Mouse (Mus musculus) forebrain, embryonic 13.5 days (tissue): ENCODE data around the gene Nup93. TPM values are rescaled to one million over a fixed set of nuclear protein-coding genes. Genes with fewer than 3 reads are reported as not detected.

Experiments used
- ATAC-seq: fragments of 200-750 bp; cut with Nextera tagmentation; 2 replicates; pipeline ENCODE4 v1.8.0; 2017
- H3K27ac ChIP-seq: fragments of 300-500 bp; sonication (generic); 2 replicates; pipeline ENCODE4 v1.5.1; 2015; ENCODE audit warnings: inconsistent platforms, mild to moderate bottlenecking, moderate library complexity
- H3K27me3 ChIP-seq: fragments of 300-500 bp; sonication (generic); 2 replicates; pipeline ENCODE4 v1.6.1; 2015; ENCODE audit warnings: mild to moderate bottlenecking, inconsistent platforms
- H3K36me3 ChIP-seq: fragments of 300-500 bp; sonication (generic); 2 replicates; pipeline ENCODE4 v1.6.1; 2015; ENCODE audit warnings: mild to moderate bottlenecking, inconsistent platforms; ENCODE audit not compliant: poor library complexity, severe bottlenecking
- H3K4me1 ChIP-seq: fragments of 300-500 bp; sonication (generic); 2 replicates; pipeline ENCODE4 v1.6.1; 2015; ENCODE audit warnings: inconsistent platforms
- H3K4me2 ChIP-seq: fragments of 300-500 bp; sonication (generic); 2 replicates; pipeline ENCODE4 v1.6.1; 2015; ENCODE audit warnings: inconsistent platforms, mild to moderate bottlenecking, moderate library complexity
- H3K4me3 ChIP-seq: fragments of 300-500 bp; sonication (generic); 2 replicates; pipeline ENCODE4 v1.5.1; 2015; ENCODE audit warnings: mild to moderate bottlenecking, inconsistent platforms
- H3K9ac ChIP-seq: fragments of 300-500 bp; sonication (generic); 2 replicates; pipeline ENCODE4 v1.6.1; 2015; ENCODE audit warnings: mild to moderate bottlenecking, inconsistent platforms
- H3K9me3 ChIP-seq: fragments of 300-500 bp; sonication (generic); replicated peaks from 2 replicates; pipeline ENCODE4 v1.6.1; 2016; ENCODE audit warnings: inconsistent platforms
- WGBS: fragments of 180-500 bp; shearing (Covaris S2); methylation state at CpG from one replicate; pipeline ENCODE4 v1.1.7; 2015; 5-methylcytosine and 5-hydroxymethylcytosine counted together
- polyA plus RNA-seq: library from polyadenylated mRNA; unstranded; fragments of >200 nt; fragmentation: Nextera tagmentation; extraction: Ambion mirVana; gene quantifications from 2 replicates; pipeline ENCODE4 v1.2.1, GENCODE M21; 2015

Gene Nup93
- polyA plus RNA-seq, 1 experiment from 2014 or later, result 83.6 TPM

- no peak for ATAC-seq
- no peaks in the 10 kb centered on the region for H3K27me3 ChIP-seq
- no peak overlapping the region for H3K27ac ChIP-seq
- no peak overlapping the region for H3K9ac ChIP-seq
- H3K4me3 ChIP-seq, result no peak overlapping the region
- no peak overlapping the region for H3K4me2 ChIP-seq
- H3K9me3 ChIP-seq, result no peaks in the 10 kb centered on the region
- H3K4me1 ChIP-seq, result no peaks in the 10 kb centered on the region
- H3K36me3 ChIP-seq, result peaks cover 91% of the 10 kb centered on the region
- WGBS, result 91% methylated on average over 9 of the region's 9 CpGs
These were observed 93.3 kb downstream of the Nup93 start for GRCm38 (mm10) chr8:94307652-94308051.

DNA sequence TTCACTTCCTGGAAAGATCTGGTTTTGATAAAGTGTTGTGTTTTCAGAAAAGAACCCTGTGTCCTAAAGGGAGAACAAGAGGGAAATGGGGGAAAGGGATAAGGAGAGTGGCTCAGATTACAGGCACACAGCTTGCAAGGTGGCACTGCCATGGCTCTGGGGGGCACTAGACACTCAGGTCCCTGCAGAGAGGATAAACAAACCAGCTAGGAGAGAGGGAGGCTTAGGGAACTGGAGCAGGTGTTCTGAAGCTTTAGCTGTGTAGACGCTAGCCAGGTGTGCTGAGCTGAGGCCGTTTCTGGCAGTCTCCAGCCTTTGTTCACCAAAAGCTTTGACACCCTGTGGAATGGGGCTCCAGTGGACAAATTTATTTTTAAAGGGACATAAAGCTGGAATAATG, 99.7 kb downstream of the Nup93 start:
- Histone ChIP-seq H3K4me2 (no peak overlapping the region), H3K9me3 (no peaks in the 10 kb centered on the region), H3K4me1 (no peaks in the 10 kb centered on the region), H3K27ac (no peak overlapping the region), H3K36me3 (peaks cover 61% of the 10 kb centered on the region), H3K27me3 (no peaks in the 10 kb centered on the region), H3K4me3 (no peak overlapping the region), H3K9ac (no peak overlapping the region)
- no peak for ATAC-seq
- 85% methylated on average over 2 of the region's 2 CpGs for WGBS

- no peaks in the 10 kb centered on the region for H3K27me3 ChIP-seq
- H3K27ac ChIP-seq, result no peak overlapping the region
- H3K4me2 ChIP-seq, result no peak overlapping the region
- peaks cover 44% of the 10 kb centered on the region for H3K36me3 ChIP-seq
- H3K4me1 ChIP-seq, result no peaks in the 10 kb centered on the region
- no peak for ATAC-seq
- H3K4me3 ChIP-seq, result no peak overlapping the region
- 88% methylated on average over 2 of the region's 2 CpGs for WGBS
- no peaks in the 10 kb centered on the region for H3K9me3 ChIP-seq
- no peak overlapping the region for H3K9ac ChIP-seq
These were observed 102.9 kb downstream of the Nup93 start for GRCm38 (mm10) chr8:94317249-94317648.

GRCm38 (mm10) chr8:94317691-94318090, 103.3 kb downstream of the Nup93 start:
- H3K9me3 ChIP-seq, result no peaks in the 10 kb centered on the region
- no peaks in the 10 kb centered on the region for H3K27me3 ChIP-seq
- H3K9ac ChIP-seq, result no peak overlapping the region
- WGBS, result 92% methylated on average over 2 of the region's 2 CpGs
- no peak overlapping the region for H3K4me2 ChIP-seq
- H3K36me3 ChIP-seq, result peaks cover 40% of the 10 kb centered on the region
- no peak for ATAC-seq
- no peak overlapping the region for H3K4me3 ChIP-seq
- H3K27ac ChIP-seq, result no peak overlapping the region
- H3K4me1 ChIP-seq, result no peaks in the 10 kb centered on the region

DNA sequence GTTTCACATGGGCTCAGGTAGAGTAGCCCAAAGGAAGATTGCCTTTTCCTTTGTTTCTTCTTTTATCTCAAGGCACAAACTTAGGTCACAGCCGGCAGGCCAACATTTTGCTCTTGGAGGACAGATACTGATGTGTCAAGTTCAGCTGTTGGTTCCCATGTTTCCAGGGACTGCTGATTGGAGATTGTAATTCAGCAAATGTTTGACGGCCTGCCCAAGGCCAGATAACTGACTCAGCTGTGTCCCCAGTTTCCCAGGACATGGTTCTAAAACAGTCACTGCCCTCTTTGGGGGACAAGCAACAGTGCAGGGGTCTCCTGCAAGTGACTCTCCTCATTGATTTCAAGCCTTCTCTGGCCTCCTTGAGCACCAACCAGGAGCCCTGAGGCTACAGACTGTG, 105.7 kb downstream of the Nup93 start:
- no peaks in the 10 kb centered on the region for H3K9me3 ChIP-seq
- no peak overlapping the region for H3K9ac ChIP-seq
- H3K4me2 ChIP-seq, result no peak overlapping the region
- no peaks in the 10 kb centered on the region for H3K27me3 ChIP-seq
- peaks cover 33% of the 10 kb centered on the region for H3K36me3 ChIP-seq
- ATAC-seq, result no peak
- 89% methylated on average over 2 of the region's 2 CpGs for WGBS
- no peak overlapping the region for H3K4me3 ChIP-seq
- H3K27ac ChIP-seq, result no peak overlapping the region
- no peaks in the 10 kb centered on the region for H3K4me1 ChIP-seq

- Histone ChIP-seq H3K4me1 (no peaks in the 10 kb centered on the region), H3K4me3 (no peak overlapping the region), H3K27ac (no peak overlapping the region), H3K4me2 (no peak overlapping the region), H3K36me3 (peaks cover 22% of the 10 kb centered on the region; the same call in 1 of the 2 replicates), H3K27me3 (no peaks in the 10 kb centered on the region), H3K9me3 (no peaks in the 10 kb centered on the region), H3K9ac (no peak overlapping the region)
- 77% methylated on average over 4 of the region's 4 CpGs for WGBS
- ATAC-seq, result no peak
These were observed 107.7 kb downstream of the Nup93 start for GRCm38 (mm10) chr8:94322083-94322482.

DNA sequence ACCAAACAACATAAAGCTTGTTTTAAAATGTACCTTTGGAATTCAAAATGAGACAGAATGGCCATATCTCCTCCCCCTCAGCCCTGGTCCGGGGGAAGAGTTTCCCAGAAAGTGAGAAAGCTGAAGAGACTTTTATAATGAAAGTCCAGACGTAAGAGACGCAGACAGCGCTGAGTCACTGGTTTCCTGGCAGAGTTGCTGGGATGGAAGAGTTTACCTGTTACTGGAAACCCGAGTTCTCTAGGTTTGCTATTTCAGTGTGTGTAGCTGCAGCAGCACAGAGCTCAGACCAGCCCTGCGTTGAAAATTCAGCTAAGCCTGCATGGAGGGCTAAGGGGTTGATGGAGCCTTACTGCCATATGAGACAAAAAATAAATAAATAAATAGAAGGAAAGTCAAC, 108.7 kb downstream of the Nup93 start:
- no peak overlapping the region for H3K4me3 ChIP-seq
- H3K9ac ChIP-seq, result no peak overlapping the region
- no peak overlapping the region for H3K4me2 ChIP-seq
- no peak overlapping the region for H3K27ac ChIP-seq
- H3K27me3 ChIP-seq, result no peaks in the 10 kb centered on the region
- ATAC-seq, result no peak
- no peaks in the 10 kb centered on the region for H3K9me3 ChIP-seq
- H3K36me3 ChIP-seq, result peaks cover 16% of the 10 kb centered on the region; the same call in 1 of the 2 replicates
- WGBS, result 92% methylated on average over 6 of the region's 6 CpGs
- no peaks in the 10 kb centered on the region for H3K4me1 ChIP-seq

DNA sequence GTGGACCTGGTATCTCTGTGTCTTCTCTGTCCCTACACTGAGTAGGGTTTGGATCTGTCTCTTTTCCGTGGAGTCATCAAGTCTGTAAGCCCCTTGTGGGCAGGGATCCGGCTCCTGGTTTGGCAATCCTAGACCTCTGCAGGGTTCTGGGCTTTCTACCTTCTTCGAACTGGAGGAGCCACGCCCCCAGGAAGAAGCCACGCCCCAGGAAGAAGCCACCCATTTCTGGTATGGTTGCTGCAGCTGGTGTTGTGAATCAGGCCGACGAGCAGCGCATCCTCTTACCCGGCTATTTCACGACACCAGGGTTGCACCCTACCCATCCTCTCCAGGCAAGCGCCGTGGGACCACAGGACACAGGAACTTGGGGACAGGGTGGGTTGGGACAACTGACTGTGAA, 109.7 kb downstream of the Nup93 start:
- WGBS, result 62% methylated on average over 12 of the region's 12 CpGs
- H3K27ac ChIP-seq, result no peak overlapping the region
- H3K36me3 ChIP-seq, result peaks cover 9% of the 10 kb centered on the region; the same call in 1 of the 2 replicates
- no peak overlapping the region for H3K9ac ChIP-seq
- no peaks in the 10 kb centered on the region for H3K4me1 ChIP-seq
- H3K4me3 ChIP-seq, result no peak overlapping the region
- no peaks in the 10 kb centered on the region for H3K27me3 ChIP-seq
- H3K4me2 ChIP-seq, result no peak overlapping the region
- H3K9me3 ChIP-seq, result no peaks in the 10 kb centered on the region
- no peak for ATAC-seq

DNA sequence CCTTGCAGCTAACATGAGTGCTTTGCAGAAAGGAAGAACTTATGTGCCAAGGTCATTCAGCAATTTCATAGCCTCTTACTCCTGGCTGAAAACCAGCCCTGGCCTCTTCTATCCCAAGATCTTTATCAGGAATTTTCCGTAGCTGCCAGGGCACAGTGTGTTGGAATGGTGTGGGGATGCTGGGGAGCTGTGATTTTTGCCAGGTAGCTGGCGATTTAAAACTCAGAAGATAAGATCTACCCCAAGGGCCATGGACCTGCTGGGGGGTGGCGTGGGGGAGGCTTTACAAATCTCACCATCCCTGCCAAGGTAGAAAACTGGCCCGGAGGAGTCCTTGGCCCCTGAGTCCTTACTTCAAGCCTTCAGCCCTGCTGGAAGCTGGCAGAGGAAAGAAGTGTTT, 111.7 kb downstream of the Nup93 start:
- Histone ChIP-seq H3K27me3 (no peaks in the 10 kb centered on the region), H3K9me3 (no peaks in the 10 kb centered on the region), H3K36me3 (peaks cover 4% of the 10 kb centered on the region; the same call in 1 of the 2 replicates), H3K4me3 (no peak overlapping the region), H3K9ac (no peak overlapping the region), H3K27ac (no peak overlapping the region), H3K4me1 (no peaks in the 10 kb centered on the region), H3K4me2 (no peak overlapping the region)
- WGBS, result 83% methylated on average over 4 of the region's 4 CpGs
- no peak for ATAC-seq

DNA sequence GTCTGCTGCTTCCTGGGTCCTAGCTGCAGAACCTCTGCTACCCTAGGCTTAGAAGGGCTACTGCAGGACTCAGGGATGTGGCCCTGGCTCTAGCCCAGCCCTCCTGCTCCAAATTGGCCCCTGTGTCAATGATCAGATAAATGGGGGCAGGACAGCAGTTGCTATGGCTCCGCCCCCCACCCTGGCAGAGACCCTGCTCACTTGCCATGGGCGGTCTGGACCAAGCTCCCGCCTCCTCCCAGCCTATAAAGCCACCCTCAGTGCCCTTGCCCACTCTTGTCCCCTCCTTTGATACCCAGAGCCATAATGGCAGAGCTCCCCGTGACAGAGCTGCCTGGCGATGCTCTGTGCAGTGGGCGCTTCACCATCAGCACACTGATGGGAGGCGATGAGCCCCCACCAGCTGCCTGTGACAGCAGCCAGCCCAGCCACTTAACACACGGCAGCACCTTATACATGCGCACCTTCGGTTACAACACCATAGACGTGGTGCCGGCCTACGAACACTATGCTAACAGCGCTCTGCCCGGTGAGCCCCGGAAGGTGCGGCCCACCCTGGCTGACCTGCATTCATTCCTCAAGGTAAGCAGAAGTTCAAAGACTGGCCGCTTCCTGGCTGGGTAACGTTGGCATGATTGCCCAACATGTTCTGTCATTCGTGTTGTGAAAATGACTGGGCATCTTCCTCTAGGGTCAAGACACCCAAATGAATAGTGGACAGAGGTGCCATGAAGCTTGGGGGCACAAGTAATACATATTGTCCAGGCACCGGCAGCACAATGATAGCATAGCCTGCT, 114.8 kb downstream of the Nup93 start, which contains the start of gene Slc12a3:
Gene Slc12a3, plus strand, starts transcription at position 270 of the 797 bp plus-strand sequence.
- no peak within 1 kb of the TSS for H3K4me3 ChIP-seq
- ATAC-seq, result no peak
- no peaks in the 10 kb centered on the region for H3K27me3 ChIP-seq
- WGBS, result 85% methylated on average over 21 of the region's 21 CpGs
- no peaks in the 10 kb centered on the region for H3K36me3 ChIP-seq
- no peak within 1 kb of the TSS for H3K9ac ChIP-seq
- no peaks in the 10 kb centered on the region for H3K4me1 ChIP-seq
- H3K27ac ChIP-seq, result no peak within 1 kb of the TSS
- no peaks in the 10 kb centered on the region for H3K9me3 ChIP-seq
- no peak within 1 kb of the TSS for H3K4me2 ChIP-seq

- peak; percentile 84 for ATAC-seq
- Histone ChIP-seq H3K27ac (no peak overlapping the region), H3K4me3 (no peak overlapping the region), H3K4me1 (no peaks in the 10 kb centered on the region), H3K9me3 (no peaks in the 10 kb centered on the region), H3K4me2 (no peak overlapping the region), H3K9ac (no peak overlapping the region), H3K27me3 (no peaks in the 10 kb centered on the region), H3K36me3 (no peaks in the 10 kb centered on the region)
- WGBS, result 32% methylated on average over 4 of the region's 4 CpGs
These were observed 116.4 kb downstream of the Nup93 start for GRCm38 (mm10) chr8:94330733-94331132.

- no peaks in the 10 kb centered on the region for H3K36me3 ChIP-seq
- H3K27ac ChIP-seq, result no peak overlapping the region
- H3K4me2 ChIP-seq, result no peak overlapping the region
- no peak overlapping the region for H3K9ac ChIP-seq
- H3K9me3 ChIP-seq, result no peaks in the 10 kb centered on the region
- no peak for ATAC-seq
- H3K4me1 ChIP-seq, result no peaks in the 10 kb centered on the region
- H3K27me3 ChIP-seq, result no peaks in the 10 kb centered on the region
- 46% methylated on average over 5 of the region's 5 CpGs for WGBS
- H3K4me3 ChIP-seq, result no peak overlapping the region
These were observed 119.0 kb downstream of the Nup93 start for GRCm38 (mm10) chr8:94333345-94333744.

DNA sequence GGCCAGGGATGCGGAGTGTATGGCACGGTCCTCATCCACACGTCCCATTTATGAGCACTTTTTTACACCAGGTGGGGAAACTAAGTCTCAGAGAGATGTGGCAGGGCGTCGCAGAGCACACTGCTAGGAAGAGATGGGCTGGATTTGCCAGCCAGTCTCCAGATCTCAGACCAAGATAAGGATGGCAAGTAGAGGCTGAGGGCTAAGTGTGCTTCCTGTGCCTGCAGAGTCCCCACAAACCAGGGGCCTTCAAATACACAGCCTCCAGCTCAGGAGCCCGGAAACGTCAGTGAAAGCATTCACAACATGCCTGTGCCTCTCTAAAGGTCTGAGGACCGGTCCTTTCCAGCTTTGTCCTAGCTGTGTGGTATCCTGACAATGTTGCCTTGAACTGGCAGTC, 123.2 kb downstream of the Nup93 start:
- Histone ChIP-seq H3K9me3 (no peaks in the 10 kb centered on the region), H3K36me3 (no peaks in the 10 kb centered on the region), H3K4me1 (no peaks in the 10 kb centered on the region), H3K27me3 (no peaks in the 10 kb centered on the region), H3K4me2 (no peak overlapping the region), H3K27ac (no peak overlapping the region), H3K9ac (no peak overlapping the region), H3K4me3 (no peak overlapping the region)
- 83% methylated on average over 8 of the region's 8 CpGs for WGBS
- no peak for ATAC-seq
